Mouse (Mus musculus) forebrain, embryonic 16.5 days (tissue): ENCODE results near the gene Unc5c. TPM values are rescaled to one million over a fixed set of nuclear protein-coding genes. Genes with fewer than 3 reads are reported as not detected.

ENCODE experiments used
- ATAC-seq: fragments of 200-750 bp; cut with Nextera tagmentation; 2 replicates; pipeline ENCODE4 v1.8.0; 2017; ENCODE audit warnings: mild to moderate bottlenecking, moderate library complexity
- H3K27ac ChIP-seq: fragments of 300-500 bp; sonication (generic); 2 replicates; pipeline ENCODE4 v1.5.1; 2014; ENCODE audit warnings: low read length, control low read depth
- H3K27me3 ChIP-seq: fragments of 300-500 bp; sonication (generic); replicated peaks from 2 replicates; pipeline ENCODE4 v1.6.1; 2014; ENCODE audit warnings: low read length; ENCODE audit not compliant: control insufficient read depth, insufficient read depth
- H3K36me3 ChIP-seq: fragments of 300-500 bp; sonication (generic); 2 replicates; pipeline ENCODE4 v1.6.1; 2014; ENCODE audit not compliant: control insufficient read depth, insufficient read depth
- H3K4me1 ChIP-seq: fragments of 300-500 bp; sonication (generic); replicated peaks from 2 replicates; pipeline ENCODE4 v1.6.1; 2014; ENCODE audit warnings: low read length; ENCODE audit not compliant: control insufficient read depth, insufficient read depth
- H3K4me2 ChIP-seq: fragments of 300-500 bp; sonication (generic); 2 replicates; pipeline ENCODE4 v1.6.1; 2014; ENCODE audit warnings: mild to moderate bottlenecking, low read length, control low read depth
- H3K4me3 ChIP-seq: fragments of 300-500 bp; sonication (generic); replicated peaks from 2 replicates; pipeline ENCODE4 v1.5.1; 2014; ENCODE audit warnings: mild to moderate bottlenecking, low read length, control low read depth
- H3K9ac ChIP-seq: fragments of 300-500 bp; sonication (generic); replicated peaks from 2 replicates; pipeline ENCODE4 v1.6.1; 2014; ENCODE audit warnings: low read depth, low read length, control low read depth
- H3K9me3 ChIP-seq: fragments of 300-500 bp; sonication (generic); 2 replicates; pipeline ENCODE4 v1.6.1; 2016; ENCODE audit warnings: low read length; ENCODE audit not compliant: control insufficient read depth
- WGBS: fragments of 180-500 bp; shearing (Covaris S2); extraction: QIAGEN DNeasy Blood & Tissue Kit; methylation state at CpG from one replicate; pipeline ENCODE4 v1.1.7; 2014; 5-methylcytosine and 5-hydroxymethylcytosine counted together
- polyA plus RNA-seq: library from polyadenylated mRNA; unstranded; fragments of >200 nt; fragmentation: Nextera tagmentation; extraction: Ambion mirVana; gene quantifications from 2 replicates; pipeline ENCODE4 v1.2.1, GENCODE M21; 2015

Unc5c gene
- polyA plus RNA-seq, 1 experiment from 2014 or later, result 7.9 TPM

DNA sequence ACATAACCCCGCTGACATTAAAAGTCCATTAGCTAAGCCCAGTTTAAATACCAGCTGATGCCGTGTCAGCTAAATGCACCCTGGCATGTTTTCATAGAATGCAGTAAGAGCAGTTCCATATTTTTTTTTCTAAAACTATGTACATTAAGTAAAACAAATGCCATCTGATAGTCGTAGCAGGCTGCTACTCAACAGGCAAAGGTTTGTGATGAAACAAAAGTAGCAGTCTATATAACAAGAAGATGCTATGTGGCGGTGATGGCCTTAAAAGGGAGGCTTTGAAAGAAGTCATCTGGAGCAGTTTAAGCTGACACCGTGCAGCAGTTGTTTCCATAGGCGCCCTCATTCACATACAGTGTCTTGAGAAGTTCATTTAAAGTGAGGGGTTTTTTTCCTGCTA, 10.9 kb downstream of the Unc5c start:
- Histone ChIP-seq H3K4me2 (no peak overlapping the region), H3K27me3 (no peaks in the 10 kb centered on the region), H3K9me3 (no peaks in the 10 kb centered on the region), H3K4me3 (no peak overlapping the region), H3K36me3 (no peaks in the 10 kb centered on the region), H3K9ac (no peak overlapping the region), H3K27ac (no peak overlapping the region), H3K4me1 (no peaks in the 10 kb centered on the region)
- no peak for ATAC-seq
- WGBS, result 77% methylated on average over 6 of the region's 6 CpGs

DNA sequence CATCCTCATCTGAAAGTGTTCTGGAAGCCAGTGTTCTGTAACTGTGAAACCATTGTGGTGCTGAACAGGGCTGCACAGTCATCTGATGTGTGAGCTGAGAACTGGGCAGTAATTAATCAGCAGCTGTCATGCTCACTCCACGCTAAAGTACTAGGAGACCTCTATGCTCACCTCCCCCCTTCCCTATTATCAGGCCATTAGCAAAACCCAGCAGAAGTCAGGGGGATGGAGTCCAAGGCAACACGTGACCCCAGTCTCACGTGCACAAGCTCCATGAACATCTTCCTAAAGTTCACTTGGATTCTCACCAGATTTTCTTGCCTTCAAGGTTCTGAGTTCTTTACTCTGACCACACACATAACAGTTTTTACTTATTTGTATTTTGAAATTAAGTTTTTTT, 11.7 kb downstream of the Unc5c start:
- no peaks in the 10 kb centered on the region for H3K9me3 ChIP-seq
- no peak overlapping the region for H3K9ac ChIP-seq
- no peaks in the 10 kb centered on the region for H3K36me3 ChIP-seq
- 48% methylated on average over 3 of the region's 3 CpGs for WGBS
- no peak for ATAC-seq
- H3K4me3 ChIP-seq, result no peak overlapping the region
- H3K27ac ChIP-seq, result no peak overlapping the region
- H3K4me1 ChIP-seq, result no peaks in the 10 kb centered on the region
- no peaks in the 10 kb centered on the region for H3K27me3 ChIP-seq
- no peak overlapping the region for H3K4me2 ChIP-seq

DNA sequence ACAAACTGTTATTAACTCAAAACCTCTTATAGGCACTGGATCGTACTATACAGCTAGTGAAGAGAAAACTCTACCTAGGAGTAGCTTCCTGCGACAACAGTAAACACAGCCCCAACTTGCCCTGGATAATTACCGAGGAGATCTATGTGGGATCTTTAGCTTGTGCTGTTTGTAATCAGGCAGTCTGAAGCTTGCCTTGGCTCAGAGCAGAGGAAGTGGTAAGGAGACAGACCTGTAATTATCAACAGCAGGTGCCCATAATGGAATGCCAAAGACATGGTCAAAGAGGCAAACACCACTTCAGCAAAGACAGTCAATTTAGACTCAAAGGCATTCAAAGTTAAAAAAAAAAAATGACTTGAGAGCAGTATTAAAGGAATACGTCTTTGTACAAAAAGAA, 17.4 kb downstream of the Unc5c start:
- Histone ChIP-seq H3K9me3 (no peaks in the 10 kb centered on the region), H3K4me2 (no peak overlapping the region), H3K27ac (no peak overlapping the region), H3K4me1 (no peaks in the 10 kb centered on the region), H3K27me3 (no peaks in the 10 kb centered on the region), H3K4me3 (no peak overlapping the region), H3K9ac (no peak overlapping the region), H3K36me3 (no peaks in the 10 kb centered on the region)
- ATAC-seq, result no peak
- 77% methylated on average over 4 of the region's 4 CpGs for WGBS

DNA sequence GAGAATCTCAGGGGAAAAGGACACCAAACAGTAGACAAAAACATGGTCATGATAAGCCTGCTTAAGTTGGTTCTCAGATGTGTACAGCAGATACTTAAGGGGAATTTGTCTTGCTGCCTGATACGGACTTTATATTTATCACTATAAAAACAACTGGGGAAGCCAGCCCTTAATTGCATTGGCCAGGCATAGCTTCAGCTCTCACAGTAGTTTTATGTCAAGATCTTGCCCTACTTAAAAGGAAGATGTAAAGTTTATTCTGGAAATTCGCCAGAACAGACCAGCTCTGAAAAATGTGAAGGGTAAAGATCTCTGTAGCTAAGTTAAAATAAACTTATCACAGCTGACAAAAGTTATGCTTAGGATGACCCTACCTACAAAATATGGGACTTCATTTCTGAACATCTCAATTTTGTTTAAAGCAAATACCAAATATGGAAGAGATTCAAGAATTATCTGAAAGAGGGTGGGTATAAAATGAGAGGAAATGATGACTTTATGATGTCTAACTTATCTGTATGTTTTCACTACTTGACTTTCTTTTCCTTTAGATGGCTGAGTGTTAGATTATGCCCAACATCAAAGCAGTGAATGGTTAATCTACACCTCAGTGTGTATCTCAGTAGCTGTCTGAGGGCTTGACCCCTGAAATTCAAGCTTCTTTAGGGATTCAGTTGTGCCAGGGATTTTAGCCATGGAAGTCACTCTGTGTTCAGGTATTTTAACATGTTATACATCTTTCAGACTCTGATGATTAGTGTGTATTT, 18.8 kb downstream of the Unc5c start:
- Histone ChIP-seq H3K9me3 (no peaks in the 10 kb centered on the region), H3K36me3 (no peaks in the 10 kb centered on the region), H3K4me3 (no peak overlapping the region), H3K4me1 (no peaks in the 10 kb centered on the region), H3K27ac (no peak overlapping the region), H3K4me2 (no peak overlapping the region), H3K27me3 (no peaks in the 10 kb centered on the region), H3K9ac (no peak overlapping the region)
- ATAC-seq, result no peak
- WGBS, result 82% methylated on average over 2 of the region's 2 CpGs

DNA sequence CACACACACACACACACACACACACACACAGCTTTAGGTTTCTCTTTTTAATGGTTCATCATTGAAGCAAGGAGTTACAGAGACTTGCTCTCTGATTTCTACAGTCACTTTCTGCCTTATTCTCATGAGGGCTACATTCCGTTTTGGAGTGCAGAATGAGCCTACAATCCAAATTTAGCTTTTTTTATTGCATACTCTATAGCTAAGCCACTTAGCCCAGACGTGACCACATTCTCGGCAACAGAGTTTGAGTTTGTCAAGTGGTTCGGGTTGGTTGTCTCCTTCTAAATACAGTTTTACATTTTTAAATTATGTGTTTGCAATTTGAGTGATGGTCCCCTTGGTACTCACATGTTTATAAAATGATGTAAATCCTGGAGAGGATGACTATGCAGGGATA, 20.2 kb downstream of the Unc5c start:
- no peaks in the 10 kb centered on the region for H3K27me3 ChIP-seq
- ATAC-seq, result no peak
- no peaks in the 10 kb centered on the region for H3K9me3 ChIP-seq
- H3K9ac ChIP-seq, result no peak overlapping the region
- H3K36me3 ChIP-seq, result no peaks in the 10 kb centered on the region
- no peak overlapping the region for H3K27ac ChIP-seq
- H3K4me2 ChIP-seq, result no peak overlapping the region
- no peaks in the 10 kb centered on the region for H3K4me1 ChIP-seq
- H3K4me3 ChIP-seq, result no peak overlapping the region
- WGBS, result 91% methylated on average over 4 of the region's 4 CpGs

DNA sequence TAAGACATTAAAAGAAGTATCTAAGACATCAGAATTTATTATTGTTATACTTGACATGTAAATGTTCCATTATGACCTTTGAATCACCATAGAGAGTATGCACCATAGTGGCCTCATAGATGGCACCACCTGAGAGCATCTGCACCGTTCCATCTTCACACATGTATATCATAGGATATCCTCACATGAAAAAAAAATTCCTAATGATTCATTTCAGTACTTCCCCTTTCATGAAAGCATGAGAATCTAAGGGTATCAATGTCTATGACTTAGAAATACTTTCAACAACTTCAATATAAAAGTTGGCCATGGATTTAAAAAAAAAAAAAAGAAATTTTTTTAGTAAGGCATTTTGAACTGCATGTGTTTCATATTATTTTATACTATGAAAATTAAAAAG, 25.6 kb downstream of the Unc5c start:
- Histone ChIP-seq H3K9me3 (no peaks in the 10 kb centered on the region), H3K36me3 (no peaks in the 10 kb centered on the region), H3K27me3 (no peaks in the 10 kb centered on the region), H3K4me3 (no peak overlapping the region), H3K4me2 (no peak overlapping the region), H3K9ac (no peak overlapping the region), H3K27ac (no peak overlapping the region), H3K4me1 (peaks cover 3% of the 10 kb centered on the region; the same call in 1 of the 2 replicates)
- ATAC-seq, result no peak
- 81% methylated on average over 1 of the region's 1 CpGs for WGBS

DNA sequence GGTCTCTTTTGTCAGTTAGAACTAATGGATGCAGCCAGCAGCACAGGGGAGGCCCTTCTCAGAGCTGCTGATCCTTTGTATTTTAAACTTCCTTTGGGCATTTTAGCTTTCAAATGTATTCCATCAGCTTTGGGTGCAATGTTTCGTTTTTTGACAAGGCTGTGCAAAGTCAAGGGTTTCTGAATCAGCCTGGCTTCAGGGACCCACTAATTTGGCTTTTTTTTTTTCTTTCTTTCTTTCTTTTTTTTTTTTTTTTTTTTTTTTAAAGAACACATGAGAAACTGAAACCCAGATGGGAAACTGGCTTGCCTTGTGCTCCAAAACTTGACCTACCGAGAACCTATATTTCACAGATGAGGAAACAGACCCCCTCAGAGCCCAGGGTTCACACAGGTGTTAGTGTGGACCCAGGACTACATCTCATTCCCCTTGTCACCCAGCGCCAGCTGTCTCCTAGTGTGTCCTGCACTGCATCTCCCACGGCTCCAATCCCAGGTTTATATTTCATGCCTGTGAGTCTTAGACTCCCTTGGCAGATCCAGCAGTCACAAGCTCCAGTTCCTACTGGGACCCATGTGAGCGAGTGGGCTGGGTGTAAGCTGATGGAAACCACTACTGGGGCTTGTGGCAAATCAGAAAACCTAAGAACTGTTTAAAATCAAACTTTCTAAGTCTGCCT, 26.4 kb downstream of the Unc5c start:
- Histone ChIP-seq H3K4me1 (peaks cover 3% of the 10 kb centered on the region; the same call in 1 of the 2 replicates), H3K4me3 (no peak overlapping the region), H3K36me3 (no peaks in the 10 kb centered on the region), H3K9ac (no peak overlapping the region), H3K4me2 (no peak overlapping the region), H3K27ac (no peak overlapping the region), H3K9me3 (no peaks in the 10 kb centered on the region), H3K27me3 (no peaks in the 10 kb centered on the region)
- no peak for ATAC-seq
- WGBS, result 35% methylated on average over 5 of the region's 5 CpGs

DNA sequence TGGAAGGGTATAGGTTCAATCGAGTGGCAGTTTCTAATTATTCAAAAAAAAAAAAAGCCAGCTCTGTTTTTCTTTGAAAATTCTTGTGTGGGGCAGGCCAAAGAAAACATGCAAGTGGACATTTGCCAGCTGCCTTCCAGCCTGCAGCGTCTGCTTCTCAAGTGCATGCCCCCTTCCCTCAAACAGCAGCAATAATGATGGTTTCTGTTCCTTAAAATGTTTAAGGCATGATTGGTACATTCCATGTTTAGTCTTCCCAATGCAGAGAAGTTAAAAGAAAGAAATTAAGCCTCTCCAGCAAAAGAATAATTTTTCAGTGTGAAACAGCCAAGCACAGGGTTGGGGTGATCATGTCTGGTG, 26.9 kb downstream of the Unc5c start:
- Histone ChIP-seq H3K9me3 (no peaks in the 10 kb centered on the region), H3K4me3 (no peak overlapping the region), H3K9ac (no peak overlapping the region), H3K27me3 (no peaks in the 10 kb centered on the region), H3K4me1 (peaks cover 3% of the 10 kb centered on the region; the same call in 1 of the 2 replicates), H3K27ac (no peak overlapping the region), H3K4me2 (no peak overlapping the region), H3K36me3 (no peaks in the 10 kb centered on the region)
- 20% methylated on average over 2 of the region's 2 CpGs for WGBS
- ATAC-seq, result no peak

DNA sequence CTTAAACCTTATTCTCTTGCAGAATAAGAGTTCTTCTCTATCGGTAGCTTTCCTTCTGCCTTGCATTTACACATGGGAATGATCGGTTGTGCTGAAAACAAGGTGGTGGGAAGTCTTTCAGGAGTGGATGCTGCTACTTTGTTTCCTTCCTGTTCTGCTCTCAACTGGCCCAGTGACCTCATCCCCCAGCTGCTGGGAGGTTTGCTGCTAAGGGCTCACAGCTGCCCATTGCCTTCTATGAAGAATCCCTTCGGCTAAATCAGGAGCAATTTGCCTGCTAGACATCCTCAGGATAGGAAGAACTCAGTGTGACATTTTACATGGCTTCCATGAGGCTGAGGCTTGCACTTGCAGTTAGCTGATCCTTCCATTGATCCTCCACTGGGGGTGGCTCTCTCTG, 28.0 kb downstream of the Unc5c start:
- Histone ChIP-seq H3K4me2 (no peak overlapping the region), H3K9ac (no peak overlapping the region), H3K27me3 (no peaks in the 10 kb centered on the region), H3K36me3 (no peaks in the 10 kb centered on the region), H3K9me3 (no peaks in the 10 kb centered on the region), H3K4me1 (peaks cover 3% of the 10 kb centered on the region; the same call in 1 of the 2 replicates), H3K4me3 (no peak overlapping the region), H3K27ac (no peak overlapping the region)
- ATAC-seq, result no peak
- WGBS, result 80% methylated on average over 3 of the region's 3 CpGs
